Mouse (Mus musculus) adrenal gland, postnatal 10 days (tissue): ENCODE results near the gene Defb26. TPM values are rescaled to one million over a fixed set of nuclear protein-coding genes. Genes with fewer than 3 reads are reported as not detected.

Experiments used
- DNase-seq: peaks from one replicate; pipeline ENCODE4 v3.0.0; 2021; ENCODE audit warnings: mixed read lengths
- total RNA-seq, 2 experiments: library from RNA; stranded (reverse); gene quantifications; 2 replicates each; pipeline ENCODE4 v1.2.3; 2021

Gene Defb26
- total RNA-seq, 2 experiments from 2014 or later, result not detected

GRCm38 (mm10) chr2:152464570-152465150 lies 46.8 kb downstream of the Defb26 start, which contains the start of gene Defb23:
TSS of gene Defb23 (minus strand) at chr2:152464620.
- no peak for DNase-seq

- no peak for DNase-seq
These were observed 52.3 kb downstream of the Defb26 start for GRCm38 (mm10) chr2:152459241-152459640.

Other genes with a start within 250 kb of the Defb26 start
- gene Tbc1d20, start 217.9 kb downstream of the Defb26 start, total RNA-seq, result 100 to 1,000 TPM; 134 to 144 TPM
- 100 to 1,000 TPM in 1 of 2 experiments, 10 to 100 TPM in 1; 92.9 to 124 TPM for gene Rbck1, start 179.0 kb downstream of the Defb26 start, total RNA-seq
- 1 to 10 TPM; 4.6 to 6.8 TPM for gene Trib3, start 167.7 kb downstream of the Defb26 start, total RNA-seq
- gene Nrsn2, start 135.1 kb downstream of the Defb26 start, total RNA-seq, result 1 to 10 TPM; 1.8 to 2.8 TPM
- gene Sox12, start 113.6 kb downstream of the Defb26 start, total RNA-seq, result 10 to 100 TPM; 15.7 to 22.7 TPM
- gene Zcchc3, start 96.7 kb downstream of the Defb26 start, total RNA-seq, result 10 to 100 TPM in 1 of 2 experiments, 1 to 10 TPM in 1; 9.4 to 11.1 TPM
- gene 6820408C15Rik, start 96.1 kb downstream of the Defb26 start, total RNA-seq, result under 1 TPM; 0.42 to 0.79 TPM
- gene Defb23, start 47.1 kb downstream of the Defb26 start, total RNA-seq, result not detected
- gene Defb20, start 34.6 kb downstream of the Defb26 start, total RNA-seq, result not detected
- gene Defb22, start 21.6 kb downstream of the Defb26 start, total RNA-seq, result not detected
- not detected for gene Defb28, start 6.6 kb upstream of the Defb26 start, total RNA-seq
- not detected for gene Defb29, start 28.4 kb upstream of the Defb26 start, total RNA-seq
- not detected for gene Gm17416, start 57.6 kb upstream of the Defb26 start, total RNA-seq
- not detected for gene Defb21, start 61.1 kb upstream of the Defb26 start, total RNA-seq
- 1 to 10 TPM; 1.5 to 2.2 TPM for gene Defb19, start 68.6 kb upstream of the Defb26 start, total RNA-seq
- not detected for gene Defb45, start 87.7 kb upstream of the Defb26 start, total RNA-seq
- under 1 TPM in 1 of 2 experiments, not detected in 1; 0.73 TPM for gene Defb36, start 92.6 kb upstream of the Defb26 start, total RNA-seq
- not detected for gene Defb25, start 111.4 kb upstream of the Defb26 start, total RNA-seq
- gene Rem1, start 115.3 kb upstream of the Defb26 start, total RNA-seq, result 10 to 100 TPM in 1 of 2 experiments, 1 to 10 TPM in 1; 7.2 to 10.1 TPM
- 100 to 1,000 TPM; 105 to 125 TPM for gene H13, start 157.8 kb upstream of the Defb26 start, total RNA-seq
- gene Mcts2, start 175.3 kb upstream of the Defb26 start, total RNA-seq, result 10 to 100 TPM; 24.5 to 26.7 TPM
- gene Id1, start 224.6 kb upstream of the Defb26 start, total RNA-seq, result 100 to 1,000 TPM; 112 to 182 TPM
- gene Cox4i2, start 242.5 kb upstream of the Defb26 start, total RNA-seq, result 1 to 10 TPM; 8.0 to 8.3 TPM